Mouse (Mus musculus) retina, postnatal 7 days (tissue): Measurements from ENCODE around the gene C77080.
"Not testable (repeated sequence)": the region's sequence is repeated elsewhere in the genome, so short reads cannot be mapped to it uniquely, and the experiment has no call there.

Experiments used
- DNase-seq: peaks from one replicate; pipeline ENCODE4 v3.0.0-alpha.2; 2012; ENCODE audit warnings: low read depth, low spot score

C77080 gene

DNA sequence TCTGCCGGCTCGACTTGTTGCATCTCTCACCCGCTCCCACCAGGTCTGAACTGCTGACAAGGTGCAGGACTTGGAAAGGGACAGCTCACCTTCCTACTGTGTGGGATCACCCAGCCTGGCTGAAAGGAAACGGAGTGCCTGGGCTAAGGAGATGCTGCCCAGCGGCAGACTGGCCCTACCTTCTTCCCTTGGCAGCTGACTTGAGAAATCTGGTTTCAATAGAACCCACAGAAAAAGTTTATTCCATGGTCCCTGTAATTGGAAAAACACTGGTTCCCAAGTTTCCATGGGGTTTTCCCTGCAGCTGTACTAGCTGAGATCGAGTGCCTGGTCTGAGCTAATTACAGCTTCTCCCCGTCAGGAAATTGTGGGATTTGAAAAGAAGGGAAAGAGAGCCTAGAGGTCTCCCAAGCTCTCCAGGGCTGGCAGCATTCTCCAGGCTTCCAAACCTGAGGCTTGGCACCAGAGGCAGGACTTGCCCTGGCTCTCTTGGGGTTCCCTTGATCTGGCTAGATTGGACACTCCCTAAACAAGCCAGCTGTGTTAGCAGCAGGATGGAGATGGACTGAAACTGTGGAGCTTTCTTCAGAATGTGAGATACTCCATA lies 42.5 kb downstream of the C77080 start:
- DNase-seq, result no peak

DNA sequence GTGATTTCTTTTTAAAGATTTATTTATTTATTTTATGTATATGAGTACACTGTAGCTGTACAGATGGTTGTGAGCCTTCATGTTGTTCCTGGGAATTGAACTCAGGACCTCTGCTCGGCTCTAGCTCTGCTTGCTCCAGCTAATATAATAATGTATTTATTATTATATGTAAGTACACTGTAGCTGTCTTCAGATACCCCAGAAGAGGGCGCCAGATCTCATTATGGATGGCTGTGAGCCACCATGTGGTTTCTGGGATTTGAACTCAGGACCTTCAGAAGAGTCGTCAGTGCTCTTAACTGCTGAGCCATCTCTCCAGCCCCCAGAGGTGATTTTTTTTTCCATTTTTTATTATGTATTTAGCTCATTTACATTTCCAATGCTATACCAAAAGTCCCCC lies 48.7 kb downstream of the C77080 start:
- not testable (repeated sequence) for DNase-seq

DNA sequence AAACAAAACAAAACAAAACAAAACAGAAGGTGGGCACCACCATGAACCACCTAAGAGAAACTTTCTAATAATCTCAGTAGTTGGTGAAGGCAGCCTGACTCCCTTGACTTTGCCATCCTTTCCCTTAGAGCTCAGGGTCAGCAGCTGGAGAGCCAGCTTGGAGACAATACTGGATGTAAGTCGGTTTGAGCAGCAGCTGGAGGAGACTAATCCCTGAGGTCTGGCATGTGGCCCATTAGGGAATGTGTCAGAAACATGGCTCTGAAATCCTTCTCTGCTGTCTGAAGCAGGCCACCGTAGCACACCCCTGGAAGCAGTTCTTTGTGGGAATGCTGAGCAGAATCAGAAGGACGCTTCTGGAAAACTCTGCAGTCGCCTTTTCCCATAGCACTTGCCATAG lies 49.7 kb downstream of the C77080 start:
- DNase-seq, result peak; percentile 67

DNA sequence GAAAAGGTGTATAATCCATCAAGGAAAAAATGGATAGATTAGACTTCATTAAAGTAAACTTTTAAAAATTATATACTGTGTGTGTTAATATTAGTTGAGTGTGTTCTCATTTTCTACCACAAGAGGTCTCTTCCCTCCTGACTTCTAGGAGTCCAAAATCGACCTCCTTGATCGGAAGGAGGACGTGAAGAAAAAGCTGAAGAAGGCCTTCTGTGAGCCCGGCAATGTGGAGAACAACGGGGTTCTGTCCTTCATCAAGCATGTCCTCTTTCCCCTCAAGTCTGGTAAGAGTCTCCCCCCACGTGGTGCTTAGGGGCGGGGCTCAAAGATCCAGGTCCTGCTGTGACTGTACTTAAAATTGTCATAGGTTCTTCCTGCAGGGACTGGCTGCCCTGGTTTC lies 51.7 kb downstream of the C77080 start:
- DNase-seq, result no peak

DNA sequence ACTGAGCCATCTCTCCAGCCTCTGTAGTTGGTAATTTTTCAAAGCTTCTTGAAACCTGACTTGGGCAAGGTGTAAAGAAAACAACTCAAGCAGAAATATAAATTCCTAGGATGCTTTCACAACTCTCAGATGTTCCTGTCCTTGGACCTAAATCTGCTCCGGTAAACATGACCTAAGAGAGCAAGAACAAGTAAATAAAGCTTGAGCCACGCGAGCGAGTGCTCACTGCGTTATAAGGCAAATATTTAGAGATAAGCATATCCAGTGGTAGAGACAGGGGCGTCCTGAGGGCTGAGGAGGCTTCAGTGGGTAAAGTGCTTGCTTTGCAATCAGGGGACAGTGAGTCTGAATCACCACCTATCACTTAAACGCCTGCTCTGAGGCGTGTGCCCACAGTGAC lies 54.4 kb downstream of the C77080 start:
- DNase-seq, result no peak

DNA sequence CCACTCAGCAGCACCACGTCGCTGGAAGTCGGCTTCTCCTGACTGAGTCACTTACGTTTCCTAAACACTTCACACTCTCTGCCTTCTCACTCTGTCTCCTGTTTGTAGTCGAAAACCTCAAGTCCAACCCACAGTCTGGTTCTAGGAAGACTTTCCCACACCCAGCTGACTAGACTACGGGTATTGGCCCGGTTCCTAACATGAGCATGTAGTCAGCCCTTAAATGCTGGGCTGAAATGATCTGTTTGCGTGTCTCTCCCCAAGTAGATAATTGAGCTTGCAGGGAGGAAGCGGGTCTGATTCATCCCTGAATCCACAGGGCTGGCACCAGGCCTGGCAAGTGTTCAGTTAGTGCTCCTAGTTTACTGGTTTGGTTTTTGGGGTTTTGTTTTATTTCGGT lies 56.5 kb downstream of the C77080 start:
- no peak for DNase-seq

DNA sequence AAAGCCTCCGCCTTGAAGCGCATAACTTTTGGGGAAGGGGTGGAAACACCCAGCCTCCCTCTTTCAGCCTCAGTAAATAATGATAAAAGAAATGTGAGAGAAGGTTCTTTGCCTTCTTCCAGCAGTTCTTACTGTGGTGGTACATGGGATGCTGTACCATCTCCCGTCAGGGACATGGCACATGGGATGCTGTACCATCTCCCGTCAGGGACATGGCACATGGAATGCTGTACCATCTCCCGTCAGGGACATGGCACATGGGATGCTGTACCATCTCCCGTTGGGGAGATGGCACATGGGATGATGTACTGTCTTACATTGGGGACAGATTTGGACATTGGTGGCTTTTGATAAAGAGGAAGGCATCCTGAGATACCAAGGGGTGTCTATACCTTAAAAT lies 63.7 kb downstream of the C77080 start:
- no peak for DNase-seq

DNA sequence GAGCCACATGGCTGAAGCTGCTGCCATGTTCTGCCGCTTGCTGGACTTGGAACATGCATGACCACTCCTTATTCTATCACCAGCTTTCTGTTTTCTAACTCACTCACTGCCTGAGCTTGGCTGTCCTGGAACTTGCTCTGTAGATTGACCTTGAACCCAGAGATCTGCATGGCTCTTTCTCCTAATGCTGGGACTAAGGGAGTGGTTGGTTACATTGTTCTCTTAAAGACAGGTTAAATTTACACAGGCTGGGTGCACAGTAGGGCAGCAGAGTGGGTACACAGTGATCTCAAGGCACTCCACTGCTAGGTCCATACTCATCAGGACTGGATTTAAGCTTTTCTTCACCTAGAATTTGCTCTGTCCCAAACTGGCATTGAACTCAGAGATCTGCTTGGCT lies 66.9 kb downstream of the C77080 start:
- no peak for DNase-seq

DNA sequence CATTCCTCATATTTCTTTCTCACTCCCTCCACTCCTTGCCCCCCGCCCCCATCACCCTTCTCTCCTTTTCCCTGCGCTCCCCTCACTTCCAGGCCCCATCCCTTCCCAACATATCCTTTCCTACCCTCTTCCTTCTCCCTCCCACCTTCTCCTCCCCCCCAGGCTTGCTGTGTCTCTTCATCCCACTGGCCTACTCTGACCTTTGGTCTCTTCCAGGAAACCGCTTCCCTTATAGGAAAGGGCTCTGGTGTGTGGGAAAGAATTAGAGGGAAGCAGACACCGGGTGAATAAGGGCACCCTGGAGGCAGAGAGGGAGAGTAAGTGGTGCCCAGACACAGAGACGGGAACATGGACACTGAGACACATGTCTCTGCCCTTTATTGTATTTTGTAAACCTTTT lies 69.5 kb downstream of the C77080 start:
- no peak for DNase-seq

DNA sequence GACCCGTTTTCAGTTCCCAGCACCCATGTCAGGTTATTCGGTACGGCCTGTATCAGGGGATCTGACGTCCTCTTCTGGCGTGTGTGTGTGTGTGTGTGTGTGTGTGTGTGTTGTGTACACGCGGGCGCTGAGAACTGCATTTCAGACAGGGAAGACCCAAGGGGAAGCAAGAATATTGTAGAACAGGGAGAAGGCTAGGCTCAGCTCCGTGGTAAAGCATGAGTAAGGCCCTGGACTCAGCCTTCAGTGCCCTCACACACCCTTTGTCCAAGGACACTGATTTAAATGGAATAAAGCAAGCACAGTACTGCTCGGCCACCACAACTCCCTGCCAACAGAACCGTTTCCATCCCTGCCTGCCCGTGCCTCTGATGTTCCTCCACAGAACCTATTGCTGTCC lies 70.7 kb downstream of the C77080 start:
- no peak for DNase-seq

DNA sequence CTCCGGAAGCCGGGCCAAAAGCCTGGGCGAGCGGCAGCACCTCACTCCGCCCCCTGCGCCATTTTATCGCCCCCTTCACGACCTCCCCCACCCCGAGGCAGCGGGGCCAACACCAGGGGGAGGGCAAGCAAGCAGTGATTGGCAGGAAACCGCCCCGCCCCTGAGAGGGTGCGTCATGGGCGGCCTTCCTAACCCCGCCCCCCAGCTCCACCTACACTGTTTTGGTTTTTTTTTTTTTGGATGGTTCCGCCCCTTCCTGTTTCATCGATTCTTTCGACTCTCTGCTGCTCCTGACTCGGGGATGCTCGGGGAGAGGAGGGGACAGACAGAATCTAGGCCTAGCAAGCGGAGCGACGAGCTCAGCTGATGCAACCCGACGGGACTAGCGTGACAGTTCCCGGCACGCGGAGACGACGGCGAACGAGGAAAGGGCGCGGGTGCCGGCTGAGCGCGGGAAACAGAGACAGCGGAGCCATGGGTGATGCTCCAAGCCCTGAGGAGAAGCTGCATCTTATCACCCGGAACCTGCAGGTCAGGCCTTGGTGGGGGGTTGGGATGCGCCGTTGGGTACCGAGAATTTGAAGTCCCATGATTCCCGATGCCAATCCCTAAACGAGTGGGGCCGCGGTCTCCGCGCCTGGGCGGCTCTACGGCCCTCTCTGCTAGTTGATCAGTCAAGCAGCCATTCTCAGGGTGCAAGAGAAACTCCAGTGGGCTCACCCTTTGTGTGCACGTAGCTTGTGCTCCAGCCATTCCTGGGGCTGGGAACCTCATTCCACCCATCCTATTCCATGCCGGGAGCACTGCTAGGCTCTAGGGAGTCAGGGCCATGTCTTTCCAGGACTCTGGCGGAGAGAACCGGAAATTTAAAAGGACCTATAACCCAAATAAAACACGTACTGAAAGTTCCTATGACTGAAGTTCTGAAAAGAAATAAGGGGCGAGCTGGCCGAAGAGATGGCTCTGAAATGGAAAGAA lies 71.4 kb downstream of the C77080 start, which contains the start of the genes S100pbp and Yars:
TSS of gene S100pbp (minus strand) at position 186 of the 978 bp plus-strand sequence.
TSS of gene Yars (plus strand) at position 219 of the 978 bp plus-strand sequence.
- peak; percentile 98 for DNase-seq

DNA sequence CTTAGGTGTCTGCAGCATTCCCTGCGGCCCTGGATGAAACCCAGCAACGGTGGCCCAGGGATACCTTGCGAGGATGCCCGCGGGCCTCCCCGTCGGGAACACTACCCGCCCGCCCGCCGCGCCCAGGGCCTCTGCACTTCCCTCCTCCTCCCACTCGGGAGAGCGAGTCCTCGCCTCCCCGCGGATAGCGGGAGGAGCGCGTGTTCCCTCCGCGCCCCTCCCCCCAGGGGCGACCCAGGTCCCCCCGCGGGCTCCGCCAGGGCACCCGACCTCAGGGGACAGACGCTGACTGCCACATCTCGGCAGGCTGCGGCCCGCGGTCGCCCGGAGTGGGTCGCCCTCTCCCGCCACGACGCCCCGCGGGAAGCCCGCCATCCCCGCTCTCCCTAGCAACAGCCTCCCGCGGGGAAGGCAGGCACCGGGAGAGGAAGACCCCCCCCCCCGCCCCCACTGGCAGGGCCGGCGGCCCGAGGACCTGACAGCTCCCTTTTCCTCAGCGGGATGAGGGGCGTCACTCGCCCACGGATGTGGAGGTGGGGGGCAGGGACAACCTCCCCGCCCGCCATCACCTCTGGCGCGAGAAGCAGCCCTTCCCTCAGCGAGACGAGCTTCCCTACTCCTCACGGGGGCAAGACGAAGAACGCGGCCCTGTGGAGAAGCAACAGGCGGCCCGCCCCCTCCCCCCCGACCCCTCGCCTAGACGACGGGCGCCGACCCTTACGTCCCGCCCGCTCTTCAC lies 72.2 kb downstream of the C77080 start:
- DNase-seq, result peak; percentile 43

DNA sequence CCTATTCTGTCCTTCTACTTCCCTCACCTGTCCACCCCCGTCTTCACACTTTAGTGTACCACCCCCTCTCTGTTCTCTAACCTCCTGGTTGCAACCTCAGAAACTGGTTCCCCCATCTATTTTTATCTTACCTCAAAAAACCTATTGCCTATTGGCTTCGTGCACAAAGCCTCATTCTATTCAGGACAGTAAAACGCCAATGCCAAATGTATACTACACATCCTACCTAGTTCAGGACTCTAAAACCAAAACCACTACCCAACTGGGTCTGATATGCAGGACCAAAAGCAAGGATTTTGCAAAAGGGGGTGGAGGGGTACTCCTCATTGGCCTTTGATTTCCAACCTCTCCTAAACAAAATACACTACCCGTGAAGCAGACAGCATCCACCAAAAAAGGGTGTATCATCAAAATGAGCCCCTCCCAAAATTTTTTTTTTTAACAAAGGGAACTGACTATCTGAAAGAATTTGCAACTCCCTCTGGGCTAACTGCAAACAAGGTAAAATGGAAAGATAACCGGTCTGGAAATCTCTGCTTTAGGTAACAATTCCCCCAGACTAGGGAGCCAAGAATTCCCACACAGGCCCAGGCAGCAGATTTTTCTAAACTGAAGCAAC lies 73.1 kb downstream of the C77080 start:
- DNase-seq, result no peak

DNA sequence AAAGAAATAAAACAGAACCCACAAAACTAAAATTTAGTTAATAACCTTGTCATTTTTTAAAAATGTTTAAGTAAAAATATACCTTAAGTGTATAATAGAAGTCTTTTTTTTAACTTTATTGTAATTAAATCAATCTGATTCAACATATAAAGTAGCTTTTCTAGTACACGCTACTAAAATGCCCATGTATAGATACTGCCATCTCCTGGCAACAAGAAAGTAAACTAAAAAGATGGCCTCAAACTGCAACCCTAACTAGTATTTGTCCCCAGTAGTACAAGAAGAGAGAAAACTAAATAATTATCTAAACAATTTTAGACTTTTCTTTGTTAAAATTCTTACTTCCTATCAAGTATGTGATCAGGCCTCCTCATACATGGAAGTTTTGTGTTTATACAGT lies 81.6 kb downstream of the C77080 start:
- no peak for DNase-seq

DNA sequence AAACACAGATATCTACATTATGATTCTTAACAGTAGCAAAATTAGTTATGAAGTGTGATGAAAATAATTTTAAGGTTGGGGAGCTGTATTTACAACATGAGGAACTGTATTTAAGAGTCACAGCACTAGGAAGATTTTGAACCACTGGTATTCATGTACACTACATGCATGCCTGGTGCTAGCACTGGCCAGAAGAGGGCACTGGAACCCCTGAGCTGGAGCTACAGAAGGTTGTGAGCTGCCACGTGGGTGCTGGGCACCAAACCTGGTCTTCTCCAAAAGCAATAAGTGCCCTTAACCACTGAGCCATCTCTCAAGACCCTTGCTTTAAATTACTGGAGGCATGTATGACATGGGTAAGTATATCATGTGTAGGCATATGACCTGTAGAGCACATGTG lies 88.7 kb downstream of the C77080 start:
- no peak for DNase-seq
